Mouse (Mus musculus) liver, embryonic 11.5 days (tissue): ENCODE data around the gene Cacnb4. TPM values are rescaled to one million over a fixed set of nuclear protein-coding genes. Genes with fewer than 3 reads are reported as not detected.

Source experiments
- ATAC-seq: fragments of 200-750 bp; cut with Nextera tagmentation; replicated peaks from 2 replicates; pipeline ENCODE4 v1.8.0; 2017; ENCODE audit warnings: moderate number of reproducible peaks, mild to moderate bottlenecking, moderate TSS enrichment, moderate library complexity; ENCODE audit not compliant: low FRiP score
- DNase-seq: peaks from one replicate; pipeline ENCODE4 v3.0.0-alpha.2; 2017; ENCODE audit warnings: low spot score
- H3K27ac ChIP-seq: fragments of 300-500 bp; sonication (generic); 2 replicates; pipeline ENCODE4 v1.5.1; 2014; ENCODE audit warnings: mild to moderate bottlenecking, low read depth, low read length, control low read depth
- H3K27me3 ChIP-seq: fragments of 300-500 bp; sonication (generic); replicated peaks from 2 replicates; pipeline ENCODE4 v1.6.1; 2014; ENCODE audit warnings: low read length, mixed read lengths; ENCODE audit not compliant: control insufficient read depth, insufficient read depth
- H3K36me3 ChIP-seq: fragments of 300-500 bp; sonication (generic); 2 replicates; pipeline ENCODE4 v1.6.1; 2014; ENCODE audit warnings: mild to moderate bottlenecking, low read length, moderate library complexity, mixed read lengths; ENCODE audit not compliant: control insufficient read depth, insufficient read depth
- H3K4me1 ChIP-seq: fragments of 300-500 bp; sonication (generic); replicated peaks from 2 replicates; pipeline ENCODE4 v1.6.1; 2014; ENCODE audit warnings: low read length, mixed read lengths; ENCODE audit not compliant: control insufficient read depth, insufficient read depth
- H3K4me2 ChIP-seq: fragments of 300-500 bp; sonication (generic); 2 replicates; pipeline ENCODE4 v1.6.1; 2014; ENCODE audit warnings: mild to moderate bottlenecking, control low read depth, moderate library complexity
- H3K4me3 ChIP-seq: fragments of 300-500 bp; sonication (generic); 2 replicates; pipeline ENCODE4 v1.5.1; 2014; ENCODE audit warnings: low read depth, low read length, control low read depth
- H3K9ac ChIP-seq: fragments of 300-500 bp; sonication (generic); 2 replicates; pipeline ENCODE4 v1.6.1; 2014; ENCODE audit warnings: low read depth, low read length, control low read depth
- H3K9me3 ChIP-seq: fragments of 300-500 bp; sonication (generic); 2 replicates; pipeline ENCODE4 v1.6.1; 2016; ENCODE audit warnings: low read length, inconsistent platforms, mixed read lengths; ENCODE audit not compliant: control insufficient read depth
- WGBS: fragments of 180-500 bp; shearing (Covaris S2); extraction: QIAGEN DNeasy Blood & Tissue Kit; methylation state at CpG from one replicate; pipeline ENCODE4 v1.1.7; 2014; 5-methylcytosine and 5-hydroxymethylcytosine counted together
- polyA plus RNA-seq: library from polyadenylated mRNA; unstranded; fragments of >200 nt; fragmentation: Nextera tagmentation; extraction: Ambion mirVana; gene quantifications from 2 replicates; pipeline ENCODE4 v1.2.1, GENCODE M21; 2014

The Cacnb4 gene
- polyA plus RNA-seq, 1 experiment from 2014 or later = 0.69 TPM

DNA sequence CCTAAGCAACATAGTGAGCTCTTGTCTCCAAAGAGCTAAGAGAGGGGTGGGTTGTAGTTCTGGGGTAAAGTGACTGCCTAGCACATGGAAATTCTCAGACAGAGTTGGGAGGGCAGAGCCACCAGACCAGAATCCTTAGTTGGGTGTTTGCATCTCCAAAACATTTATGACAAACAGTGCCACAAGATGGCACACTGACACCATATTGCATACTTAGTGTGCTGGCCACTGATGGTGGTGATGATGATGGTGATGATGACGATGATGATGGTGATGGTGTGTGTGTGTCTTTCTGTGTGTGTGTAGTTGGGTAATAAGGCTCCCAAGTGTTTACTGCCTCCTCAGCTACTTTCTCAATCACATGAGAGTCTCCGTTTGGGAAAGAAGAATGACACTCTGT, 54.0 kb downstream of the Cacnb4 start:
- Histone ChIP-seq H3K9ac (no peak overlapping the region), H3K27me3 (no peaks in the 10 kb centered on the region), H3K4me3 (no peak overlapping the region), H3K27ac (no peak overlapping the region), H3K4me1 (peaks cover 10% of the 10 kb centered on the region; the same call in 1 of the 2 replicates), H3K9me3 (no peaks in the 10 kb centered on the region), H3K36me3 (no peaks in the 10 kb centered on the region), H3K4me2 (no peak overlapping the region)
- DNase-seq (no peak), ATAC-seq (no peak)
- WGBS = 73% methylated on average over 2 of the region's 2 CpGs

DNA sequence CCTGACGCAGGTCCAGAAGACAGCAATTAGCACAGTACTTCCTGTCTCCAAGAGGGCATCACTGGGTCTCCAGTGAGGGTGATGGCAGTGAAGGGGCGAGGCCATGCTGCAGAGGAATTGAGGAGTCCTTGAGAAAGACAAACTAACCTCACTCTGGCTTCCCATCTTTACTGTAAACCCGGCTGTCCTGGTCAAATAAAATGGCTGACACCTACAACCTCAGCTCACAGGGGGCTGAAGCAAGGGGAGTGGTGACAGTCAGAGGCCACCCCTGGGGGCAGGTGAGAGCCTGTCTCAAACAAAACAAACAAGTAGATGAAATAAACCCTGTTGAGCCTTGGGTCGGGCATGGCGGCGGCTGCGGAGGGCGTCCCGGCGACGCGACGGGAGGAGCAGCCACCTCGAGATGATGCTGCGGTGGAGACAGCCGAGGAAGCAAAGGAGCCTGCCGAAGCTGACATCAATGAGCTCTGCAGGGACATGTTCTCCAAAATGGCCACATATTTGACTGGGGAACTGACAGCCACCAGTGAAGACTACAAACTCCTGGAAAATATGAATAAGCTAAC, 57.1 kb downstream of the Cacnb4 start:
- Histone ChIP-seq H3K27me3 (no peaks in the 10 kb centered on the region), H3K36me3 (no peaks in the 10 kb centered on the region), H3K9ac (no peak overlapping the region), H3K4me3 (peak overlapping the region; percentile 26), H3K9me3 (no peaks in the 10 kb centered on the region), H3K27ac (no peak overlapping the region), H3K4me2 (peak overlapping the region; percentile 59), H3K4me1 (peaks cover 10% of the 10 kb centered on the region; the same call in 1 of the 2 replicates)
- ATAC-seq (peak; percentile 20; the same call in 1 of the 2 replicates), DNase-seq (no peak)
- 32% methylated on average over 17 of the region's 17 CpGs for whole genome bisulfite sequencing

DNA sequence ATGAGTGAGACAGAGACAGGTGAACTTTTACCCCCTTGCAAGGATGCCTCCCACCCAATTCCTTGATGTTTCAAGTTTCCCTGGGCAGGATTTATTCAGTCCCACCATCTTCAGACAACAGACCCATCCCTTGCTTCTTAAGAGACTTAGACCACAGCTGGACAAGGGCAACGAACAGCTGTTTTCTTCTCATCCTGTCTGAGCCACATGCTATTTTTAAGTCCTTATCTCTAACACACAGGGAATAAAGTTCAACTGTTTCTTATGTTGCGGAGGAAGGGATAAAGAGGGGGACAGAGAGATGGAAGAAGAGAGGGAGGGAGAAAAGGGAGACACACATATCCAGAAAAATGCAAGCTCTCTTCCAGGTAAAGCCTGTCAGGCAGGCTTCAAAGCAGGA, 57.8 kb downstream of the Cacnb4 start:
- Histone ChIP-seq H3K9me3 (no peaks in the 10 kb centered on the region), H3K4me1 (peaks cover 6% of the 10 kb centered on the region; the same call in 1 of the 2 replicates), H3K9ac (no peak overlapping the region), H3K4me3 (no peak overlapping the region; the same call in 1 of the 2 replicates), H3K27me3 (no peaks in the 10 kb centered on the region), H3K36me3 (no peaks in the 10 kb centered on the region), H3K27ac (no peak overlapping the region), H3K4me2 (peak overlapping the region; percentile 59)
- DNase-seq = no peak
- 28% methylated on average over 2 of the region's 2 CpGs for WGBS
- ATAC-seq = peak; percentile 38; the same call in 1 of the 2 replicates

DNA sequence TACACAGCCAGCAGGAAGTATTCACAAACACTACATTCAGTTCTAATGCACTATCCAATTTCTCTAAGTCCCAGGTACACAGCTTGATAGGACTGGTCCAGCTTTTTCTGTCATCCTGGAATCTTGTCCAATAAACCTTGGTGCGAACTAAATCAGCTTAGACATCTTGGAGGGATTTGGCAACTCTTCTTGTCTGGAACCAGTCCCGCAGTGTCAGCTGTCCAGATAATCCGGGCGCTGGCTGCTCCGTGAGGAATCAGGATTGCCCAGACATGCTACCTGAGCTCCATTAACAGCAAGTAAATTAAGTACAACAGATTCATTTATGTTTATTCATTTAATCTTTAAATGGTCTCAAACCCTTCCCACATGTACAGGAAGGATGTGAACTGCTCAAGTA, 61.2 kb downstream of the Cacnb4 start:
- no peak overlapping the region for H3K27ac ChIP-seq
- H3K36me3 ChIP-seq = no peaks in the 10 kb centered on the region
- H3K4me1 ChIP-seq = peaks cover 5% of the 10 kb centered on the region; the same call in 1 of the 2 replicates
- ATAC-seq (no peak), DNase-seq (no peak)
- no peak overlapping the region for H3K9ac ChIP-seq
- H3K9me3 ChIP-seq = no peaks in the 10 kb centered on the region
- 87% methylated on average over 5 of the region's 5 CpGs for WGBS
- H3K4me2 ChIP-seq = no peak overlapping the region
- H3K4me3 ChIP-seq = no peak overlapping the region
- no peaks in the 10 kb centered on the region for H3K27me3 ChIP-seq

DNA sequence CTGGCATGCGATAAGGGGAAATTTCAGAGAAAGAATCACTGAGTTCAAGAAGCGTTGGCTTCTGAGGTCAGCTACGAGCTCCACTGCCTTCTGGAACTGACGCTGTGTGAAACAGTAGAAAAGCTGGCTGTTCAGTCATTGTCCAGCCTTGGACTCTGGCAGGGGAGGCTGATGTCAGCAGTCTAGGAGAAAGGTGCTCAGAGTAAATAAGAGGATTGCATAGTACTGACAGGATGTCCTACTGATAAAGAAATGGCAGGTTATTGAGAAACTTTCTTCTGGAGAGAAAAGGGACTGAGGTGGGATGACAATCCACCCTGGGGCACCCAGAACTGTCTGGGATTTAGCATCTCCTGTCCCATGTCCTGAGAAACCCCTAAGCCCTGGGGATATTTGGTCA, 62.7 kb downstream of the Cacnb4 start:
- WGBS = 78% methylated on average over 4 of the region's 4 CpGs
- Histone ChIP-seq H3K9me3 (no peaks in the 10 kb centered on the region), H3K9ac (no peak overlapping the region), H3K4me1 (peaks cover 3% of the 10 kb centered on the region; the same call in 1 of the 2 replicates), H3K27ac (no peak overlapping the region), H3K4me2 (no peak overlapping the region), H3K4me3 (no peak overlapping the region), H3K27me3 (no peaks in the 10 kb centered on the region), H3K36me3 (no peaks in the 10 kb centered on the region)
- no peak for DNase-seq
- no peak; the same call in 1 of the 2 replicates for ATAC-seq

DNA sequence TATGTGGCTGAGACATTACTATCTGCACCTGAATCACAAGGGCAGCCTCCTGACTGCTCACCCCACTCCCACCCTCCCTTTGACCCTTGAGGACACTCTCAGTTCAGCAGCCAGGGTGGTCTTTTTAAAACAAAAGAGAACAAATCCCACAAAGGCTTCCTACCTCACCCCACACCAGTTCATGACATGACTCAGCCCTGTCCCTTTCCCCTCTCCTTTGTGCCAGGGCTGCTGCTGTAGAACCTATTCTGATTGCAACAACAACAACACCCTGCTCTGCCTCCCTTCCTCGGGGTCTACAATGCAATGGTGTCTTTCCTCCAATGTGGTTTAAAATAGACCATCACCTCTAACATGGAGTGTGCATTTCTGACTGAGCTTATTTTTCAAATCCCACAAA, 67.1 kb downstream of the Cacnb4 start:
- H3K4me3 ChIP-seq = no peak overlapping the region
- no peak overlapping the region for H3K4me2 ChIP-seq
- H3K27me3 ChIP-seq = no peaks in the 10 kb centered on the region
- no peak for DNase-seq
- no peak overlapping the region for H3K9ac ChIP-seq
- no peak for ATAC-seq
- H3K36me3 ChIP-seq = no peaks in the 10 kb centered on the region
- H3K4me1 ChIP-seq = no peaks in the 10 kb centered on the region
- 74% methylated on average over 1 of the region's 1 CpGs for WGBS
- no peak overlapping the region for H3K27ac ChIP-seq
- H3K9me3 ChIP-seq = no peaks in the 10 kb centered on the region

DNA sequence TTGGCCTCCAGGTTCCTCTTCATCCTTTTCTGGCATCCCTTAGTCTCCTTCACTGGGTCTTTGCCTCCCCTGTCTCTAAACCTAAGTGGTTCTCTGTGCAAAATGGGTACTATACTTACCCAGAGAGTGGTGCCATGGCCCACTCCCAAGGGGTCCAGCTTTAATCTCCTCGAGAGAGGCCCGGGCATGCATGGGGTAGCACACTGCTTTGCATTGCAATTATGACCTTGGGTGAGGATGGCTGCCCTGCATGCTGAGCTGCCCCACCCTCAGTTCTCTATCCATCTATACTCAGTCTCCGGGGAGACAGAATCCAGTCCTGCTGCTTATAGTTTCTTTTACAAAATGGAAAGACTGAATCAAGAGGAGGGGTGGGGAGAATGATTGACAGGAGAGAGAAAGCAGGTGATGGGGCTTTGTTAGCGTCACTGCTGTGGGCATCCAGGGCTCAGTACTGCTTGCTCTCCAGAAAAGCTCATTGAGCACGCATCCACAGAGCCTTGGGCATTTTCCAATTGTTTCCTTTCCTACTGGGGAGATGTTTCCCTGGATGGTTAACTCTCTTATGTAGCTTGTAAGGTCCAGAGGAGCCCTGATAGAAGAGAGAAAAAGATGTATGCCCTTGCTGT, 68.7 kb downstream of the Cacnb4 start:
- Histone ChIP-seq H3K4me3 (no peak overlapping the region), H3K36me3 (no peaks in the 10 kb centered on the region), H3K27ac (no peak overlapping the region), H3K9ac (no peak overlapping the region), H3K4me1 (no peaks in the 10 kb centered on the region), H3K9me3 (no peaks in the 10 kb centered on the region), H3K4me2 (no peak overlapping the region), H3K27me3 (0 out of 2 replicates have a peak, but pooled peaks cover 2% of the 10 kb centered on the region)
- ATAC-seq (no peak), DNase-seq (no peak)
- WGBS = 76% methylated on average over 5 of the region's 5 CpGs

DNA sequence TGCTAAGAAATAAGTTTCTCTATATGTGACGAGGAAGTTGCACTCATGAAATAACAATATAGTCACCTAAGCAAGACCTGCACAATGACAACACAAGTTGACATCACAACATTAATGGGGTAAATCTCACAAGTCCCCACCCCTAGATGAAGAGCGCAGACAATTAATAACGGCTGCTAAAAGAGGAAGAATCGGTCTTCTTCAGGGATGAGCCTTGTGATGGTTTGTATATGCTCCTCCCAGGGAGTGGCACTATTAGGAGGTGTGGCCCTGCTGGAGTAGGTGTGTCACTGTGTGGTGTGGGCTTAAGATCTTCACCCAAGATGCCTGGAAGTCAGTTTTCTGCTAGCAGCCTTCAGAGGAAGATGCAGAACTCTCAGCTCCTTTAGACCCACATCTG, 70.3 kb downstream of the Cacnb4 start:
- 86% methylated on average over 4 of the region's 4 CpGs for WGBS
- no peak overlapping the region for H3K4me3 ChIP-seq

DNA sequence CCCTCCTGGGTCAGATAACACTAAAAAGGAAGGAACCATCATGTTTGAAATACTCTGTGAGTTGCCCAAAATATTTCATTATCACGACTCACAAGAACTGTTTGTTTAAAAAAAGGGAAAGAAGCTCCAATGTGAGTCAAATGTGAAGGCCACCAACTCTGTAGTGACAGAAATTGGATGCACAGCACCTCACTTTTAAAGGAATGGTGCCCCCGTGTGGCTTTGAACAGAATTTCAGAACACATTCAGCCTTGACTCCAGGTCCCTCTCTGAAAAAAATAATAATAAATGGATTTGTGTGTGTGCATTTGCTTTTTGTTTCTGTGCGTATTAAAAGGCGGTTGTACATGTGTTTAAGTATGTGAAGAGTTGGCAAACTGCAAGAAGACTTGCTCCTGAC, 71.3 kb downstream of the Cacnb4 start:
- no peaks in the 10 kb centered on the region for H3K9me3 ChIP-seq
- no peak overlapping the region for H3K27ac ChIP-seq
- H3K9ac ChIP-seq = no peak overlapping the region
- ATAC-seq = no peak
- WGBS = 14% methylated on average over 4 of the region's 4 CpGs
- DNase-seq = no peak
- H3K36me3 ChIP-seq = no peaks in the 10 kb centered on the region
- H3K27me3 ChIP-seq = 0 out of 2 replicates have a peak, but pooled peaks cover 2% of the 10 kb centered on the region
- H3K4me1 ChIP-seq = no peaks in the 10 kb centered on the region
- H3K4me2 ChIP-seq = no peak overlapping the region
- H3K4me3 ChIP-seq = no peak overlapping the region

More for the DNA sequence above, 70.3 kb downstream of the Cacnb4 start:
- Histone ChIP-seq H3K4me1 (no peaks in the 10 kb centered on the region), H3K9me3 (no peaks in the 10 kb centered on the region), H3K27me3 (0 out of 2 replicates have a peak, but pooled peaks cover 2% of the 10 kb centered on the region), H3K4me2 (no peak overlapping the region), H3K9ac (no peak overlapping the region), H3K36me3 (no peaks in the 10 kb centered on the region), H3K27ac (no peak overlapping the region)
- no peak for ATAC-seq
- no peak for DNase-seq
